Mouse (Mus musculus): Measurements from ENCODE around the gene Ddx54.

The Ddx54 gene

DNA sequence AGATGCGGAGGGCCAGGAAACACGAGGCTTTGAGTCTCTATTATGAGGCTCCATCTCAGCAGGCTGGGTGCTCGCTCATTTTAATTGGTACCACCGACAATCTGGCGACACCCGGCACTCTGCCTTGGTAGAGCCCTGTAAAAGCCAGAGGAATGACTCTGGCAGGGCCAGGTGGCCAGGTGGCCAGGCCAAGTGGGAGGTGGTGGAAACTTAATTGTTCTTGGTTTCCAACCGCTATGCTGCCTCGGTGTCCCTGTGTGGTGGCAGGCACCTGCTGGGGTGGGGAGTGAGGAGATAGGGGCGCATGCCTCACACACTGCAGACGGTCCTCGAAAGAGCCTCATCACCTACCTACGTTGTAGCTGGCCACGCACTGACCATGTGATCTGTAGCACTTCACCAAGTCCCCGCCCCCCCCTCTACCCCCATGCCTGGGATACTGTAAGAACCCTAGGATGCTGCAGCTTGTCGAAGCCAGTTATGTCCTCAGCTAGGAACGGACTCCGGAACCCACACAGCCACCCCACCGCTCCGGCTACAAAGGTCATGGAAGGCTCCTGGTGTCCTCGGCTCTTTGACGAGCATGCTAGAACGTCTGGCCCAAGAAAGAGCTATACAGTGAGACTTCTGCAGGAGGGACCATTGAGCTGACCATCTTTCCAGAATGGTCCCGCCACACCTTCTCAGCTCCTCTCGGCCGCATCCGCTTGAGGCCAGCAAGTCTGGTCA lies 32.5 kb upstream of the Ddx54 start:
- in situ Hi-C loops (cut with MboI; ENCODE audit: unreplicated experiment in 2 of 2) = loop anchor here in 1 of 2 experiments (5.0 kb wide), 1 partner anchor 53 kb away; no protein-coding TSS in a partner anchor

DNA sequence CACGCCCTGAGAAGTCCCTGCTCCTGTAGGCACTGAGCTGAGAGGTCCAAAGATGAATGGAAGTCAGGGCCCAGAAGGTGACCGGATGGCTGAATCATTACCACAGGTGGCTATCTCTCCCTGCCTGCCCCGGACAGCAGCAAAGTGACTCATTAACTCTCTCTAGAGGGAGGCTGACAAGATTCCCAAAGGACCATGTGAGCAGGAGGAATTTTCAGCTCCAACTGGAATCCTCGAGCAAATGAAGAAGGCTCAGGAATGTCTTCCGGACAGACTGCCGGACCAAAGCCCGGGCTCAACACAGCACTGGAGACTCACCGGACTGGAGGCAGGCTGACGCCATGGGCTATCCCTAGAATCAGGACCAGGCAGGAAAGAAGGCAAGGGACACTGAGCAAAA lies 30.5 kb upstream of the Ddx54 start:
- in situ Hi-C loops (cut with MboI; ENCODE audit: unreplicated experiment in 2 of 2) = no loop called here

DNA sequence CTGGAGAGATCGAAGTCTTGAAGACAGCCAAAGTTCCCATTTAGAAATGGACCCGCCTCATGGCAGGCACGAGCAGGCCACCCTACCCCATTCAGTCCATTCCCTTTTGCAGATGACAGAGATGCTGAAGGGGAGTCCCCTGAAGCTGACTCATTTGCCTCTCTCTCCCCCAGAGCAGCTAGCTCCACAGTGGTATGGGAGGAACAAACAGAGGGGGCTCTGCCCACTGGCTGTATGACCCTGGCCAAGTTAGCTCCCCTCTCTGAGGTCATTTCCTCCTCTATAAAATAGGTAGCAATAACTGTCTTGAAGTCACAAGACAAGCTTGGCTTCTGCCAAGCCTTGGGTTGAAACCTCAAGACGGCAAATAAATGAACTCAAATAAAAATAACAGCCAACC lies 29.0 kb upstream of the Ddx54 start:
- in situ Hi-C loops (cut with MboI; ENCODE audit: unreplicated experiment in 2 of 2) = no loop called here

DNA sequence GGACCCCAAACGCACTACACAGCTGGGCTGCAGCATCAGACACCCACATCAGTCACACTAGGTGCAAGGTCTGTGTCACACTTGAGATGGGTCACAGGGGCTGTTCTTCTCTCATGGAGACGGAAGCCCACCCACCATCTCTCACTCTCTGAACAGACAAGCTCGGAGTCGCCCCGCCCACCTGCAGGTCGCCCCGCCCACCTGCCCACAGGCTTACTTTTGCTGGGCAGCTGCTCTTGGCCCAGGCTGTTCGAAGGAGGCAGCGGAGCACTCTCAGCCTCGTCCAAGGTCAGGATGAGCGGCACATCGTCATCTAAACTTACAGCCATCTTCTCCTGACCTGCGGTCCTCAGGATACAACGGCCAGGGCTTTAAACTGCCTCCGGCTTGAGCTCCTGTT lies 27.6 kb upstream of the Ddx54 start:
- in situ Hi-C loops (cut with MboI; ENCODE audit: unreplicated experiment in 2 of 2) = loop anchor here in 1 of 2 experiments (5.0 kb wide), 1 partner anchor 58 kb away; no protein-coding TSS in a partner anchor

DNA sequence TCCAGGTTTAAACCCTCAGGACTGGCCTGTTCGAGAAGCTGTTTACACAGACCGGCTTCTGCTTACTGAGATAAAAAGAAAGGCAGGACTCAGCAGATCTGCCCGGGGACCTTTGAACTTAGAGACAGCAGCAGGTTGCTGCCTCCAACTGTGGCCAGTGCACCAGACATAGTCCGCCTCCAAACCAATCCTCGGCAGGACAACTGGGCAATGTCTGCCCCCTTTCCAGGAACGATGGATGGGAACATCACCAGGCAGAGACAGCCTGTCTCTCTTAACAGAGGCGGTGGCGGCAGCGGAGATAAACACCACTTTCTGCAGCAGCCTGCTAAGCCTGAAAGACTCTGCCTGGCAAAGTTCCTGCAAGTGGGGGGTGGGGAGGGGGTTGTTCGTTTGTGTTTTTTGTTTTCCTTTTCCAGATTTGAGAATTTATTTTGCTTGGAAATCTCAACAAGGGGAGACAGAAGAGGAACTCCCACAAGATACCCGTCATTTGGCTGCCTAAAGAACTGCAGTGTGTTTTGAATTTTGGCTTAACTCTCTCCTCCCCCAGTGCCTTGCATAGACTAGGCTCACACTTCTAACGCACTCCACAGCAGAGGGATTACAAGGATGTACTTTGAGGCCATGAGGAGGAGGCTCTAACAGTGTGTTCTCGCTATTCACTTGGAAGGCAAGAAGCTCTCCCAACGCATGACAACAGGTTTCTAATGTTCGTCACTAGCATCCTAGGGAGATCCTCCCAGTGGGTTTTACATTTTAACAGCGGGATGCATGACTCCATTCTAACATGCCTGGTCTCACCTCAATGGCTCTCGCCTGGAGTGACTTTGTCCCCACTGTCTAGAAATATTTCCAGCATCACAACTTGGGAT lies 25.6 kb upstream of the Ddx54 start:
- in situ Hi-C loops (cut with MboI; ENCODE audit: unreplicated experiment in 2 of 2) = loop anchor here in 1 of 2 experiments (5.0 kb wide), 1 partner anchor 60 kb away; no protein-coding TSS in a partner anchor

DNA sequence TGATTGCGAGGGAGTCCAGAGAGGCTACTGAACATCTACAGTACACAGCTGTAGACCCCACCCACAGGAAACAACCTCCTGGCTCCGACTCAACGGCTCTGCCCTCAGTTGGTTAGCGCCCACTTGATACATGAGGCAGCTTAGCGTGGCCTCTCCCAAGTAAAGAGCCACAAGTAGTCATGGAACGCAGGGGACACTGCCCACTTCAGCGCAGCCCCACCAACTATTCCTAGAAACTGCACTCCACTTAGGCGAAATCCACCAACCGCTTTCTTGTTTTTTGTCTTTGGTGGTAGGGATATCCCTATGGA lies 25.0 kb upstream of the Ddx54 start:
- in situ Hi-C loops (cut with MboI; ENCODE audit: unreplicated experiment in 2 of 2) = loop anchor here in 1 of 2 experiments (5.0 kb wide), 1 partner anchor 60 kb away; no protein-coding TSS in a partner anchor

- in situ Hi-C loops (cut with MboI; ENCODE audit: unreplicated experiment in 2 of 2) = loop anchor here in 1 of 2 experiments (5.0 kb wide), 1 partner anchor 61 kb away; no protein-coding TSS in a partner anchor
Observed at GRCm38 (mm10) chr5:120587940-120588568, 24.5 kb upstream of the Ddx54 start.

- in situ Hi-C loops (cut with MboI; ENCODE audit: unreplicated experiment in 2 of 2) = loop anchor here in 1 of 2 experiments (5.0 kb wide), 1 partner anchor 61 kb away; no protein-coding TSS in a partner anchor
Observed at GRCm38 (mm10) chr5:120588569-120589094, 23.9 kb upstream of the Ddx54 start, which contains the start of the genes Tpcn1 and Iqcd. TSS of gene Tpcn1 (minus strand) at chr5:120588673. TSS of gene Iqcd (plus strand) at chr5:120589016.

DNA sequence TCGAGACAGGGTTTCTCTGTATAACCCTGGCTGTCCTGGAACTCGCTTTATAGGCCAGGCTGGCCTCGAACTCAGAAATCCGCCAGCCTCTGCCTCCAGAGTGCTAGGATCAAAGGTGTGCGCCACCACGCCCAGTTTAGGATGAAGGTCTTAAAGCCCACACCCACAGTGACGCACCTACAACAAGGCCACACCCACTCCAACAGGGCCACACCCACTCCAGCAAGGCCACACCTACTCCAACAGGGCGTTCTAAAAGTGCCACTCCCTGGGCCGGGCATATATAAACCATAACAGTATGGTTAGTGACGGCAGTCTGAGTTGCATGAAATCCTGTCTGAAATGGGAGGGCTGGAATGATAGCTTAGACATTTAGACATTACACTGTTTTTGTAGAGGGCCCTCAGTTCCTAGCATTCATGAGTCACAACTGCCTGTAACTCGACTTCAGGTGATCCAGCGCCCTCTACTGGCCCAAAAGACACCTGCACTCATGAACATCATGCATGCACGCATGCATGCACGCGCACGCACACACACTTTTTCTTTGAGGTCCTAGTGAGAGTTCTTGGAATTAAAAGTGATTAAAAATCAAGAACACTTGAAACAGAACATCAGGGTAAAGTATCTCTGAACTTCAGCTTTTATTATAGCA lies 22.1 kb upstream of the Ddx54 start:
- in situ Hi-C loops (cut with MboI; ENCODE audit: unreplicated experiment in 2 of 2) = no loop called here

DNA sequence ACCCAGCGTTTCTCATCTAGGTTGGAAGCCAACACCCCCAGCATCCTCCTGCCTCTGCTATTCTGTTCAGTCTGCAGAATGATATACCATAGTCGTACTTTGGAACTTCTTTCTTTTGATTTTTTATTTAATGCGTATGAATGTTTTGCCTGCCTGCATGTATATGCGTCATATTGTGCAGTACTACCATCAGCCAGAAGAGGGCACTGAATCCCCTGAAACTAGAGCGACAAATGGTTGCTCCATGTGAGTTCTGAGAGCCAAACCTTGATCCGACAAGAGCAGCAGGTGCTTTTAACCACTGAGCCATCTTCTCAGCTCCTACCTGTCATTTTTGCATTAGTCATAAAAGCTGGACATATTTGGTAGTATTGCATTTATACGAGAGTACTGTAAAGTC lies 20.4 kb upstream of the Ddx54 start:
- in situ Hi-C loops (cut with MboI; ENCODE audit: unreplicated experiment in 2 of 2) = no loop called here

DNA sequence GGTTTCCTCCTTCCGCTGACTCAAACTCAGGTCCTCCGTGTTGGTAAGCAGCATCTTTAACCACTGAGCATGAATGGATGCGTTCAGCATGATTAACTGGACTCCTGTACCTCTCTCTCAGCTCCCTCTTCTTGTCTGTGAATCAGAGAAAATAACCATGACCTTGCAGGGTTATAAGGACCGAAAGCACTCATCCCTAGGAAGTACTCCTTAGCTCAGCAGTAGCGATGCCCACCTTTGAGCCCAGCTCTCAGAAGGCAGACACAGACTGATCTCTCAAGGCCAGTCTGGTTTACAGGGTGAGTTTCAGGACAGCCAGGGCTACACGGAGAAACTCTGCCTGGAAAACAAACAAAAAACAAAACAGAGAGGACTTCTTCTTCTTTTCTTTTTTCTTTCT lies 18.1 kb upstream of the Ddx54 start:
- in situ Hi-C loops (cut with MboI; ENCODE audit: unreplicated experiment in 2 of 2) = no loop called here

- in situ Hi-C loops (cut with MboI; ENCODE audit: unreplicated experiment in 2 of 2) = loop anchor here (10.0 to 25.0 kb wide), 3 partner anchors 95 to 475 kb away; partner anchors contain the start of gene Plbd2 (in 1 of the 2)
Observed at GRCm38 (mm10) chr5:120599625-120600024, 12.9 kb upstream of the Ddx54 start.

DNA sequence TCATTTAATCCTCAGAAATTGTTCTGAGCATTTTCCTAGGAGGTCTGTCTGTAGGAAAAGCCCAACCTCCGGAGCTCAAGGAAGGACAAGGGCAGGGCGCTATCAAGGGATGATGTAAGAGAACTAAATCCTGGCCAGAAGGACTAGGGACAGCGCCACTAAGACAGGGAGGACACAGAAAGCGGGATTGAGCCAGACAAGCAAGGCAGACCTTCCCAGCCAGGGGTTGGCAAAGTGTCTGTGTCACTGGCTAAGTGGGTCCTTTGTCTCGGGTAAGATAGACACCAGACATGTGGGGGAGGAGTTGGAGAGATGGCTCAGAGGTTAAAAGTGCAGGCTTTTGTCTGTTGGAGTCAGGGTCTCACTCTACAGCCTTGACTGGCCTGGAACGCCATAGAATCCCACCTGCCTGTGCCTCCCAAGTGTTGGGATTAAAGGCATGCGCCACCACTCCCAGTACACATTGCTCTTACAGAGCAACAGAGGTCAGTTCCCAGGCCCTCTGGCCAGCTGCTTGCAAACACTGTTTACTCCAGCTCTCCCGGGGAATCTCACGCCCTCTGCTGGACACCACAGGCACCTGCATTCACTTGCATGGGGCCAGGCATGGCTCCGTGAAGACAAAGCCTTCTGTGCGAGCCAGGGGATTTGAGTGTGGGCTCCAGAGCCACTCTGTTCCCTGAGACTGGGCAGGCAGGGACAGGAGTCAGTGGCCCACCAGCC lies 11.4 kb upstream of the Ddx54 start:
- in situ Hi-C loops (cut with MboI; ENCODE audit: unreplicated experiment in 2 of 2) = loop anchor here (10.0 to 25.0 kb wide), 3 partner anchors 96 to 476 kb away; partner anchors contain the start of gene Plbd2 (in 1 of the 2)

DNA sequence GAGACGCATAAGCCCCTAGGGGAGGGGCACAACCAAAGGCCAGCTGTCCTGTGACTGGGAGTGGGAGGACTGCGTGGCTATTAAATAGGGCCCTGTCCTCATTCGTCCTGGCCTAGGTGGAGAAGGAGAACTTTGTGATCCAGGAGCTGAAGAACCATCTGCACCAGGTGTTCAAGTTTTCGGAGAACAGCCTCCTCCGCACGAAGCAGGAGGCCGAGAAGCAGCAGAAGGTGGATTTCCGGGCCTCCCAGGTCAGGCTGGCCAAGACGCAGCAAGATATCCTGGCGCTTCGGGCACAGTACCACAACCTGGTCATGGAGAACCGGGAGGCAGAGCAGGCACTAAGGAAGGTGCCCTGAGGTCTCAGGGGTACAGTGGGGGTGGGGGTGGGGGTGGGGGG lies 10.3 kb upstream of the Ddx54 start:
- in situ Hi-C loops (cut with MboI; ENCODE audit: unreplicated experiment in 2 of 2) = loop anchor here (10.0 to 25.0 kb wide), 3 partner anchors 97 to 477 kb away; partner anchors contain the start of gene Plbd2 (in 1 of the 2)

- in situ Hi-C loops (cut with MboI; ENCODE audit: unreplicated experiment in 2 of 2) = loop anchor here (10.0 to 25.0 kb wide), 3 partner anchors 99 to 479 kb away; partner anchors contain the start of gene Plbd2 (in 1 of the 2)
Observed at GRCm38 (mm10) chr5:120603515-120603914, 9.0 kb upstream of the Ddx54 start.

- in situ Hi-C loops (cut with MboI; ENCODE audit: unreplicated experiment in 2 of 2) = loop anchor here (5.0 to 25.0 kb wide), 4 partner anchors 100 to 480 kb away; partner anchors contain the start of gene Plbd2 (in 2 of the 2)
Observed at GRCm38 (mm10) chr5:120604839-120605238, 7.7 kb upstream of the Ddx54 start.

- in situ Hi-C loops (cut with MboI; ENCODE audit: unreplicated experiment in 2 of 2) = loop anchor here (5.0 to 25.0 kb wide), 4 partner anchors 100 to 480 kb away; partner anchors contain the start of gene Plbd2 (in 2 of the 2)
Observed at GRCm38 (mm10) chr5:120605241-120605661, 7.3 kb upstream of the Ddx54 start.

GRCm38 (mm10) chr5:120605688-120606087 lies 6.9 kb upstream of the Ddx54 start:
- in situ Hi-C loops (cut with MboI; ENCODE audit: unreplicated experiment in 2 of 2) = loop anchor here (5.0 to 25.0 kb wide), 4 partner anchors 101 to 481 kb away; partner anchors contain the start of gene Plbd2 (in 2 of the 2)
